Mouse (Mus musculus) testis, adult 2 months (tissue): ENCODE results near the gene Pld1.

Source experiments
- CTCF ChIP-seq: fragments of 200-500 bp; IDR thresholded peaks from 2 replicates; pipeline ENCODE4 v1.5.1; 2012; ENCODE audit warnings: low read depth, mild to moderate bottlenecking, inconsistent platforms, low read length, moderate library complexity; ENCODE audit not compliant: control insufficient read depth, insufficient read depth, insufficient replicate concordance
- POLR2A ChIP-seq: fragments of 200-500 bp; IDR thresholded peaks from 2 replicates; pipeline ENCODE4 v1.6.1; 2012; ENCODE audit warnings: low read depth, mild to moderate bottlenecking, inconsistent platforms, low read length, moderate library complexity; ENCODE audit not compliant: control insufficient read depth

- TF ChIP-seq CTCF (no peak), POLR2A (no peak)
These were observed 141.6 kb downstream of the Pld1 start for GRCm38 (mm10) chr3:28080116-28080515.
